Mouse (Mus musculus) lung, adult 18-20 months (tissue): ENCODE results near the gene Sipa1l3.

Experiments
- DNase-seq, 2 experiments: peaks; one replicate each; pipeline ENCODE4 v3.0.0; 2022; ENCODE audit warnings: mixed read lengths in 2 of 2

Gene Sipa1l3

GRCm38 (mm10) chr7:29475005-29475404, 43.4 kb downstream of the Sipa1l3 start:
- DNase-seq = no peak

DNA sequence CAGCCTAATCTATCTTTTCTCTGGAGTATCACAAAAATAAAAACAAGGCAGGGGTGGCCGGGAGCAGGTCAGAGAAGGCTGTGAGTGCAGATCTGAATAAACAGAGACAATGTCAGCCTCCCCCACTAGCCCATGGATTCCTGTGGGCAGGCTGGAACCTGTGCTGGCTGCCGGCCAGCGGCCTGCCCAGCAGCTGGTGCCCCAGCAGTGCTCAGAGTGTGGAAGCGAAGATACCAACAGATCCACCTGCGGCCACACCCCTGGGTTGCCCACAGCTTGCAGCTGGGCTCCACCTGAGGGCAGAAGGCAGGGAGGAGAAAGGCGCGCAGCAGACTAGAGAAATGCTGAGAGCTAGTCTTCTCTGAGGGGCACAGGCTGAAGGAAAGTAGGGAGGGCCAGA, 47.1 kb downstream of the Sipa1l3 start:
- peak; percentile 47 to 71 for DNase-seq

GRCm38 (mm10) chr7:29469602-29470344, 48.7 kb downstream of the Sipa1l3 start:
- peak; percentile 56 to 75 for DNase-seq

DNA sequence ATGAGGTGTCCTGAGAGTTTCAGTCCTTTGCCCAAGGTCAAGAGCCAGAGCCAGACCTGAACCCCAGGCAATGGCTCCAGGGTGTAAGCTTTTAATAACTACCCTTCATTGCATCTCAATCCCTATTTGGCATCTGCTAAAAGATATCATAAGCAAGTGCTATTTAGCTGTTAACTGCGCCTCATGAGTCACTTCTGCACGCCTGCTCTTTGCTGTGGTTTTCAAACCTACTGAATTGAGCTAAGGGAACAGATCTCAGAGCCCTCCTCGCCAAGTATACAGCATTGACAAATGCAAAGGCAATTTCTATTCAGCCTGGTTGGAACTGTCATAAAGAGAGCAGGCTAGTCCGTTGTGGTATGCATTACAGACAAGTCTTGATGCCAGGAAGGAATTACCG, 49.8 kb downstream of the Sipa1l3 start:
- no peak for DNase-seq

DNA sequence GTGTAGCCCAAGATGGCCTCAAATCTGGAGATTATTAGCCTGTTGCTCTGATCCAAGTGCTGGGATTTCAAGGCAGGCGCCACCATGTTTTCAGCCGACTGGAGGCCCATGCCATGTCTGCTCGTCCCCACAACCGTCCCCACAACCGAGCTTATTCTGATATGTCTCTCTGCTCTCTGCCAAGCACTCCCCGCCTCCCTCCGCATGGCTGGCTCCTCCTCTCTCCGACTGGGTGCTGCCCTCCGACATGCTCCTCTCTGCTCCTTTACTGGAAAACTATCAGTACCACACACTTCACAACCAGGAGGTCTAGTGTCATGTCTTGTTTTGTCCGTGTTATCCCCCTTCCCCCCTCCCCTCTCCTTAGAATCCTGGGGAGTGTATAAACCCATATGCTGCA, 51.9 kb downstream of the Sipa1l3 start:
- DNase-seq = no peak

DNA sequence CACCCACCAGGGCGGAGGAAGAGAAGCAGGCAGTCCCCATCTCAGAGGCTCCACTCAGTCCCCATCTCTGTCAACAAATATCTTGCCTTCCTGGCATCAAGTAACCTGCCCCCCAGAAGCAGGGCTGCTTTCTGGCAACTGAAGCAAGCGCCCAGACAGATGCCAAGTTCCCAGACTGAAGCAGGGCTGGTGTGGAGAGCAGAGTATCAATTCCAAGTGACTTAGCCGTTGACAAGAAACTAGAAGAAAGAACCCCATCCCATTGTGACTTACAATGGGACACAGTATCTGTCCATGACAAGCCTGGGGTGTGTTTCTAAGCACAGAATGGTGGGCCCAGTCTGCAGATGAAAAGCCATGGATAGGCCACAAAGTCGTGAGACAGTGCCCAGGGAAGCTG, 52.7 kb downstream of the Sipa1l3 start:
- DNase-seq = no peak

DNA sequence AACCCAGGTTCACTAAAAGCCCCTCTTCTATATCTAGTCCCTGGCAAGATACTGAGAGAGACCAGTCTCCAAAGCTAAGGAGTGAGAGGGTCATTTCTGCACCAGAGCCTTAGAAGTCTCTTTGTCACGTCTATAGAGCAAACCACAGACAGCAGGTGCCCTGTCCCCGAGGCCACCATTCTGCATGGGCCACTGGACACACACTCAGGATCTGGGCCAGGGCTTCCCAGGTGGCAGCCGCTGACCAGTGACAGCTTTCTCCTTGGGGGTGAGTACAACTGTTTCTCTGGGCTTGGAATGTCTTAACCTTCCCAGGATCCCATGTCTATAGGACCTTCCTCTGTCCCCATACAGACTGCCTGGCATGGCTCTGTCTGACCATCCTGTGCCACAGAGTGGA, 55.6 kb downstream of the Sipa1l3 start:
- DNase-seq = no peak

- DNase-seq = no peak
Measured at GRCm38 (mm10) chr7:29462178-29462577, 56.3 kb downstream of the Sipa1l3 start.

DNA sequence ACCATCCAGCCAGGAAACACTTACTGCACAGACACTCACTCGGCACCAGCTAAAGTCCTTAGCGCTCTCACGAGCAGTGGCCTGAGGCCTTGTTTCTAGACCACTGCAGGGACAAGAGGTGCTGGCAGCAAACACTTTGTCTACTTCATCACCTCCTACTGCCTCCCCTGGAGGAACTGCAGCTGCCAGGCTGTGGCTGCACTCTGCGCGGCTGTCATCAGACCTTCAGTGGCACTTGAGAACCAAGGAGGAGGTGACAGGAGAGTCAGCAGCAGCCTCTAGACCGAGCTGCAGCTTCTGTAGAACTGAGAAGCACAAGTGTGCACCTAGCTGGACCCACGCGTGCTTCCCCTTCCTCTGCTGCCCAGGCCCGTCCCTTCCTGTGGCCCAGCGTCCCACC, 56.9 kb downstream of the Sipa1l3 start:
- DNase-seq = peak; percentile 75 to 83

DNA sequence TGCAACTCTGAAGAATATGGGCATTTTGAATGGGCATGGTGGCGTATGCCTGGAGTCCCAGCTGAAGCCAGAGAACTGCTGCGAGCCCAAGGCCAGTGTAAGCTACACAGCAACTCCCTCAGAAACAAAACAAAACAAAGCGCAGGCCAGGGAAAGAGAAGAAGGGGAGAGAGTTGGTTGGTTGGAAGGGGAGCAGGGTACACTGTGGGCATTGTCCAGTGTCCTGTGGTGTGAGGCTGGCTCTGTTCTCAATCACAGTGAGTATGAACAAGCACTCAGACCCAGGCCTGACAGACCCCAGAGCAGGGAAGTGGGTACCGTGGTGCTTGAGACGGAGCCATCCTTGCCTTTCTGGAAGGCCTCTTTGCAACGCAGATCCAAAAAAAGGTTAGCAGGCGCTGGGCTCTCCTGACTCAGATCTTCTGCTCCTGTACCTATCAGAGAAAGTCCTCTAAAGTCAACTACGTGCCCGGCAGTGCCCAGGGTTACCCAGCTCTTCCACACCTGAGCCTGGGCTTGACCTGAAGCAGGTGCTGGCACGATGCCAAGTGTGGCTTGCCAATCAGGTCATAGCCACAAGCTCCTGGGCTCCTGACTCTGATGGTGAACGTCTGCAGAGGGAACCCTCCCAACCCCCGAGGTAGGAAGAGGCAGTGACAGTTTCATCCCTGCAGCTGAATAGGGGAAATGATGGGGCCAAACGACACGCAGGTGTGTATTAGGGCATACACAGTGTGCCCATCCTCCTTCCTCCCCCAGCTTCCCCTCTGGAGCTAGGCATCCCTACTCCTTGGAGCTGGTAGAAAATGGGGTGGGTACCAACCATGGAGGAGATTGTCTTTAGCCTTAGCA, 59.3 kb downstream of the Sipa1l3 start:
- DNase-seq = peak; percentile 53 to 67

- peak; percentile 35 to 51 for DNase-seq
Measured at GRCm38 (mm10) chr7:29457772-29458171, 60.7 kb downstream of the Sipa1l3 start.

DNA sequence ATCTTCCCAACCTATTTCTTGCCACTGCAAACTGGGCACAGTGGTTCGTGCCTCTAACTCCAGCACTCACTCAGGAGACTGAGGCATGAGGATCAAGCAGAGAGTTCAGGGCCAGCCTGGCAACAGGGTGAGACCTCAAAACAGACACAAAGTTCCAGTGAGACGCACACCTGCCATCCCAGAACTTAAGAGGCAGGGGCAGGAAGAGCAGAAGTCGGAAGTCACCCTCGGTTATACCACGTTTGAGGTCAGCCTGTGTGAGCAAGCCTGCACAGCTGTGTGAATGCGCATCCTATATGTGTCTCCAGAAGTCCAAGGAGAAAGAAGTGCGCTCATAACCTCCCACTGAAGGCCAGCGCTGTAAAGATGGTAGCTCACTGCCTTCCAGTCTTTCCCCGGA, 61.7 kb downstream of the Sipa1l3 start:
- DNase-seq = no peak

DNA sequence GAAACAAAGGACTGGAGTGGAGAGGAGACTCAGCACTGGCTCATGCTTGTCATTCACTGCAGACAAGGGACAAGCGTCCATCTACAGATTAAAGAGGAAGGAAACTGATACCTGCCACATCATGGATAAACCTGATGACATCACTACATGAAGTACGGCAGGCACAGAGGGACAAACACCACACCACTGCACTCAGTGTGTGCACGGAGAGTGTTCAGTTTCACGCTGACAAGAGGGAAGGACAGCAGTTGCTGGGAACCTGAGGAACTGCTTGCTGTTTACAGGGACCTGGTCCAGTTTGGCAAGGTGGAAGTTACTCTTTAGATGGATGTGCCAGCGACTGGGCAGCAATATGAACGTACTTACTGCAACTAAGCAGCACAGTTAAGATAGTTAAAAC, 62.9 kb downstream of the Sipa1l3 start:
- no peak for DNase-seq

- no peak for DNase-seq
Measured at GRCm38 (mm10) chr7:29454965-29455364, 63.5 kb downstream of the Sipa1l3 start.

GRCm38 (mm10) chr7:29452991-29453741, 65.3 kb downstream of the Sipa1l3 start:
- DNase-seq = peak; percentile 85 to 89

DNA sequence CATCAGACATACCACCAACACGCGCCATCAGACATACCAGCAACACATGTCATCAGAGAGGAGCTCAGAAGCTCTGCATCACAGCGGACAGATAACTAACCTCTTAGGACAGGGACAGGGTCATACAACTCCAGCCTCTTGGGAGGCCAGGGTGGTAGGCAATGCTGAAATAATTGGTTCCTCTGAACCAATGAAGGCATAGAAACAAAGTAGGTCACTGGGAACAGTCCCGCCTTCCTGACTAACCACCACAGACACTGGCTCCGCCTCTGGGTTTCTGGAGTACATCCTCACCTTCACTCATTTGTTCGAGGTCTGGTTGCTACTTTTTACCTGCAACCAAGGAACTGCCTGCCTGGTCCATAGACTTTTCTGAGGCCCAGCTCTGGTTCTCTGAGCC, 66.1 kb downstream of the Sipa1l3 start:
- DNase-seq = no peak

GRCm38 (mm10) chr7:29450175-29450574, 68.3 kb downstream of the Sipa1l3 start:
- peak; percentile 72 to 80 for DNase-seq

- DNase-seq = no peak
Measured at GRCm38 (mm10) chr7:29448830-29449229, 69.6 kb downstream of the Sipa1l3 start.

- DNase-seq = peak; percentile 41 to 64
Measured at GRCm38 (mm10) chr7:29447147-29447829, 71.2 kb downstream of the Sipa1l3 start.

- DNase-seq = no peak
Measured at GRCm38 (mm10) chr7:29446156-29446555, 72.3 kb downstream of the Sipa1l3 start.

DNA sequence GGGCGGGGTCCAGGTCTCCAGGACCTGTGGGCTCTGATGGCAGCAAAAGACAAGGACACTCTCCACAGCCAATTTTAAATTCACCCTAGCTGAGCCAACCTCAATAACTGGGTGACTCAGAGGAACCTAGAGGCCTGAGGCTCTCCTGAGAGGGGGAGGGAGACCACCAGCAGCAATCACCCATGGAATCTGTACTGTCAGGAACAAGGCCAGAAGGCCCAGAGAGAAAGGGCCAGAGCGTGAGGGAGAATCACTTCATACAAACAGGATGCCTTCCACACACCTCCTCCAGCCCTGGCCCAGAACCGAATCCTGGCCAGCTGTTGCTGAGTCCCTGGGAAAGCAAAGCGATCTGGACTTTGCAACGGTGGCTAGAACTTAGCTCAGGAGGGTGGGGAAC, 73.9 kb downstream of the Sipa1l3 start:
- no peak for DNase-seq

DNA sequence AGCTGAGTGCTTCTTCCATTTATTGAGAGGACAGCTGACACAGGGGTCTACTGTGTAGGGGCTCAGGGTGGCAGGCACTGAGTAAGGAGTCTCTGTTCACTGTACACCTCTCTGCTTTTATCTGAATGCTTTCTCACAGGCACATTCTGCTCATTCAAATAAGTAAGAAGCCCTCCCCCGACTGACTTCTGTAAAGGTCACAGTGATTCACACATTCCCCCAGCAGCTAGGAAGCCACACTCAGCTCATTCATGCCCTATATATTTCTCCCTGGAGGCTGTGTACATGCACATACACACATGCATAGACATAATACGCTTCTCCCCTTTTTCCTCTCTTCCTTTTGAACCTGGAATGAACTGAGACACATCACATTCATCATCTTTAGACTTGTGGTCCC, 74.4 kb downstream of the Sipa1l3 start:
- DNase-seq = no peak

- DNase-seq = peak; percentile 45 to 60
Measured at GRCm38 (mm10) chr7:29441793-29442192, 76.6 kb downstream of the Sipa1l3 start.
